13 mouse cellular contexts compared by ENCODE assay signal in genomic region chr2:68485141-68485540, GRCm38 (mm10). TPM values are rescaled to one million over a fixed set of nuclear protein-coding genes. Genes with fewer than 3 reads are reported as not detected.
DNase-seq lines count a peak whose midpoint lies in the region; ATAC-seq and TF ChIP-seq lines count a peak whose summit lies in the region.
"Had no signal": no experiment of that assay in that cellular context is flagged by ENCODE, and none has a peak within 500 bp of the region (broad histone marks: within the 10 kb centered on the region; RNA-seq: fewer than 3 reads in every experiment).

No protein-coding gene starts in this region.

- H3K36me3 ChIP-seq in thymus, adult 2 months (ENCODE audit: control insufficient read depth, insufficient read depth, low read length) = no peaks in the 10 kb centered on the region
- H3K36me3 ChIP-seq in midbrain, embryonic 16.5 days (ENCODE audit: control insufficient read depth, insufficient read depth, low read length) = no peaks in the 10 kb centered on the region
- H3K36me3 ChIP-seq: heart, embryonic 15.5 days; hindbrain, embryonic 15.5 days had no signal

- no peak for TF ChIP-seq CTCF in thymus, adult 2 months (IDR thresholded peaks at IDR 0.05; ENCODE audit: borderline replicate concordance, control insufficient read depth, extremely low read depth, insufficient read depth, low read length, poor library complexity)

- H3K4me2 ChIP-seq in midbrain, embryonic 16.5 days (ENCODE audit: low read length) = no peak overlapping the region
- H3K4me2 ChIP-seq: heart, embryonic 15.5 days; hindbrain, embryonic 15.5 days had no signal

- TF ChIP-seq POLR2A in thymus, adult 2 months (IDR thresholded peaks at IDR 0.05; ENCODE audit: control insufficient read depth, extremely low read depth, insufficient read depth, low read length, poor library complexity) = no peak

- 69% methylated on average over 4 of the region's 4 CpGs for WGBS in thymus, adult 2 months
- 46% methylated on average over 4 of the region's 4 CpGs for WGBS in midbrain, embryonic 16.5 days

- peaks cover 3% of the 10 kb centered on the region; the same call in 1 of the 2 replicates for H3K4me1 ChIP-seq in thymus, adult 2 months (replicated peaks; ENCODE audit: control insufficient read depth, insufficient read depth, low read length)
- H3K4me1 ChIP-seq in midbrain, embryonic 16.5 days (ENCODE audit: control insufficient read depth, insufficient read depth, low read length) = no peaks in the 10 kb centered on the region
- H3K4me1 ChIP-seq: heart, embryonic 15.5 days; hindbrain, embryonic 15.5 days had no signal

- ATAC-seq in megakaryocyte progenitor cell, adult 5-6 weeks (replicated peaks; ENCODE audit: poor library complexity) = 0 out of 2 replicates have a peak, but pooled peaks have one; percentile 9
- no peak for ATAC-seq in midbrain, embryonic 16.5 days
- ATAC-seq: forebrain, embryonic 14.5 days had no signal

- no peak overlapping the region for H3K4me3 ChIP-seq in thymus, adult 2 months (ENCODE audit: control insufficient read depth, insufficient read depth, low read length)
- no peak overlapping the region for H3K4me3 ChIP-seq in midbrain, embryonic 16.5 days (ENCODE audit: low read depth, low read length)
- H3K4me3 ChIP-seq: heart, embryonic 15.5 days; hindbrain, embryonic 15.5 days had no signal

- H3K27ac ChIP-seq in thymus, adult 2 months (ENCODE audit: control insufficient read depth, insufficient read depth, low read length) = no peak overlapping the region
- H3K27ac ChIP-seq in midbrain, embryonic 16.5 days (ENCODE audit: low read length) = no peak overlapping the region
- H3K27ac ChIP-seq: heart, embryonic 15.5 days; hindbrain, embryonic 15.5 days had no signal

- no peaks in the 10 kb centered on the region for H3K27me3 ChIP-seq in thymus, adult 2 months (ENCODE audit: control insufficient read depth, insufficient read depth, low read length)
- H3K27me3 ChIP-seq in midbrain, embryonic 16.5 days (ENCODE audit: control insufficient read depth, insufficient read depth, low read depth, low read length) = no peaks in the 10 kb centered on the region
- H3K27me3 ChIP-seq: heart, embryonic 15.5 days; hindbrain, embryonic 15.5 days had no signal

- H3K9me3 ChIP-seq in midbrain, embryonic 16.5 days (replicated peaks; ENCODE audit: control insufficient read depth, low read length, poor library complexity, severe bottlenecking) = no peaks in the 10 kb centered on the region
- H3K9me3 ChIP-seq: heart, embryonic 15.5 days; hindbrain, embryonic 15.5 days had no signal

- DNase-seq in thymus, adult 2 months = peak; percentile 14
- DNase-seq in thymus, postnatal 10 days (ENCODE audit: low spot score in 2 of 2) = no peak
- DNase-seq in ZHBTc4 (ENCODE audit: low read depth, low spot score) = peak; percentile 42
- DNase-seq in spleen, postnatal 36 days (ENCODE audit: low spot score in 2 of 2) = no peak
- DNase-seq in cerebellum, postnatal 4 days (ENCODE audit: low spot score in 2 of 2) = no peak
- no peak for DNase-seq in ovary, postnatal 14 days (ENCODE audit: low spot score)
- DNase-seq: adrenal gland, postnatal 25 days; cerebellum, postnatal 10 days had no signal

- H3K9ac ChIP-seq in midbrain, embryonic 16.5 days (ENCODE audit: low read depth, low read length) = no peak overlapping the region
- H3K9ac ChIP-seq: heart, embryonic 15.5 days; hindbrain, embryonic 15.5 days had no signal

RNA-seq across cellular contexts. Expression of gene Stk39, which starts 13.1 kb away (rescaled TPM):
- polyA plus RNA-seq in thymus, adult 2 months (2012; rRNA removed) = 3.5 and 5.5 TPM in 2 replicates
- total RNA-seq in megakaryocyte progenitor cell, adult 5-6 weeks (2015) = 0.83 and 1.3 TPM in 2 replicates
- total RNA-seq in megakaryocyte progenitor cell, adult 5-6 weeks (2017) = 1.2 and 3.2 TPM in 2 replicates
- 21.4 and 22.2 TPM in 2 replicates for polyA plus RNA-seq in midbrain, embryonic 16.5 days (2015; fragmentation: Nextera tagmentation; extraction: Ambion mirVana)

Comparison
In these comparisons a context has a peak if more than half of its experiments do, and no peak if none do; other contexts are left out.
1. DNase-seq: peak in thymus, adult 2 months (single experiment) and ZHBTc4 (single experiment); none in thymus, postnatal 10 days (0 of 2), spleen, postnatal 36 days (0 of 2), cerebellum, postnatal 4 days (0 of 2) and ovary, postnatal 14 days (single experiment).